Mouse (Mus musculus): ENCODE data around the gene Ticam1.

- TF ChIP-seq CTCF (conservative IDR thresholded peaks at IDR 0.05; ENCODE audit: low read length) (no peak), POU5F1 (IDR thresholded peaks at IDR 0.05; ENCODE audit: borderline replicate concordance, low read length) (no peak)
These were observed 21.7 kb upstream of the Ticam1 start for GRCm38 (mm10) chr17:56298238-56298637.
